Mouse (Mus musculus) yolk sac, embryonic 10.5 days (tissue): ENCODE data around the gene Noxo1.
"Not testable (repeated sequence)": the region's sequence is repeated elsewhere in the genome, so short reads cannot be mapped to it uniquely, and the experiment has no call there.

Experiments used
- DNase-seq: peaks from one replicate; pipeline ENCODE4 v3.0.0-alpha.2; 2017; ENCODE audit warnings: low spot score

The Noxo1 gene

DNA sequence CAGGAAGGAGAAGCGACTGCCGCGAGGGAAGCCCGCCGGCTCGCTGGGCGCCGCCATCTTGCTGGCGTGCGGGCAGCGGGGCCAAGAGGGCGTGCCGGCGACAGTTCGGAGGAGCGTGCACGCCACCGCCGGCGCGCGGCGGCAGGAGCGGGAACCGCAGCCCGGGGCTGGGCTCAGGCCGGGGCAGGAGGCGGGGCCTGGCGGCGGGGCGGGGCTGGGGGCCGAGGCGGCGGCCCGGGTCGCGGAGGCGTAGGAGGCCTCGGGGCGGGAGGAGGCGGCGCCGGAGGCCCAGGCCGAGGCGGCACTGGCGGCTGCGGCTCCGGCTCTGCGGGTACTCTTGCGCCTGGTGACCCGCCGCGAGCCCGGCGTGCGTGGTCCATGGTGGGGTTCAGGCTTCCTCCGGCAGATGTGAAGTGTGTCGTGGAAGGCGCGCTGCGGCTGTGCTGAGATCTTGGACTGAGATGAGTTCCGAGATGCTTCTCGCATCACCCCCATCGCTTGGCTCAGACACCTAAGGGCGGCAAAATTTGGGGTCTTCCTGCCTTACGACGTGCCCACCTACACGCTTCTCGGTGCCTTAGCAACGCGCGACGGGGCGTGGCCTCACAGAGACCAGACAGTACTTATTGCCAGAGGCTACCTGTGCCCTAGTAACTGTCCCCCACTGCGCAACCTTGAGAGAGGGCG lies at the start of gene Noxo1, which contains the start of gene Gfer:
Noxo1 (plus strand) TSS at position 224 of the 687 bp plus-strand sequence.
Gfer (minus strand) TSS at position 146 of the 687 bp plus-strand sequence.
- peak; percentile 87 for DNase-seq

DNA sequence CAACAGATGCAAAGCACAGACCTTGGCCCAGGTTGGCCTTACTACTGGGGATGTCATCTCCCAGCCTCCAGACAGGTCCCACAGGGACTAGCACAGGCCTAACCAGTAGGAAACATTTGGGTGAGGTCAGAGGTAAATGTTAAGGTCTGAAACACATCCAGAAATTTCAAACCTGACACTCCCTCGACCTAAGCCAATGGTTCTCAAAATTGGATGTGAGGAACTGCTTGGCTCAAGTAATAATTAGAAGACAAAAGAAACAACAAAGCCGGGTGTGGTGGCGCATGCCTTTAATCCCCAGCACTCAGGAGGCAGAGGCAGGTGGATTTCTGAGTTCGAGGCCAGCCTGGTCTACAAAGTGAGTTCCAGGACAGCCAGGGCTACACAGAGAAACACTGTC lies 49.7 kb upstream of the Noxo1 start:
- DNase-seq, result no peak

DNA sequence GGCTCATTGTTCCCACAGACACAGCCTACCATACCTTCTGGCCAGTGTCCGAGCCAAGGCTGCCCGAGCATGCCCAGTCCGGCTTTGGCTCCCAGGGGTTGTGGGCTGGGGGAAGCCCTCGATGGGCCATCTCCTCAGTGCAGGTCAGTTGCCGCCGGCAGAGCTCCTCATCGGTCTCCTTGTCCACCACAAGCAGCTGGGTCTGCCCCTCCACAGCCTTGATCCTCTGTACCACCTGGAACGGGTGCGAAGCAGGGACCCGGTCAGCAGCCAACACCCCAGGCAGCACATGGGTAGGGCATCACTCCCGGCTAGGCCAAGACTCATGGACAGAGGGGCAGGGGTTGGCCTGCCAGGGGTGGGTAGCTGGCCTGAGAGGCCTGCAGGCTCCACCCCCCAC lies 48.5 kb upstream of the Noxo1 start:
- no peak for DNase-seq

DNA sequence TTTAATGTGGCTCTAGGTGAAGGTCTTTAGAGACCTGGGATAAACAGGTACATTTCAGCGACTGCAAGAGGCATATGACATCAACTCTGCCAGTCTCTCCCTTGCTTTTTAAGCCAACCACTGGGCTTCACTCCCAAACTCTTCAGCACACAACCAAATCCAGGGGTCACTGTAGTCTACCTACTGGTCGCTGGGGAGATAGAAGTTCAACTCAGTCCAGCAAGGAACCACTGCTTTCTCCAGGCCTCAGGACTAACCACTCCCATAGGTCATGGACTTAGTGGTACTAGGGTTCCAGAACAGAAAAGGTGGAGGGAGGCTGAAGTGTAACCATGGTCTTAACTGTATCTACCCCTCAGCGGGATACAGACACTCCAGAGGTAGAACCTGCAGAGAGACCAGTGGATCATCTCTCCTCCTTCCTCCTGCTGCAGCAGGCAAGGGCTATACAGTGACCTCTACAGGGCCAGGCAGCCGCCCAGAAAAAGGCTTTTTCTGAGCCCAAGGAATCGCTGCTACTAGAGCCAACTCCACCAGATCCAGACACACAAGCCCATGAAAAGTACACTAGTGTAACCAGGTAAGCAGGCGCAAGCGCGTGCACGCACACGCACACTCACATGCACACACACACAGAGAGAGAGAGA lies 47.2 kb upstream of the Noxo1 start:
- DNase-seq, result no peak

DNA sequence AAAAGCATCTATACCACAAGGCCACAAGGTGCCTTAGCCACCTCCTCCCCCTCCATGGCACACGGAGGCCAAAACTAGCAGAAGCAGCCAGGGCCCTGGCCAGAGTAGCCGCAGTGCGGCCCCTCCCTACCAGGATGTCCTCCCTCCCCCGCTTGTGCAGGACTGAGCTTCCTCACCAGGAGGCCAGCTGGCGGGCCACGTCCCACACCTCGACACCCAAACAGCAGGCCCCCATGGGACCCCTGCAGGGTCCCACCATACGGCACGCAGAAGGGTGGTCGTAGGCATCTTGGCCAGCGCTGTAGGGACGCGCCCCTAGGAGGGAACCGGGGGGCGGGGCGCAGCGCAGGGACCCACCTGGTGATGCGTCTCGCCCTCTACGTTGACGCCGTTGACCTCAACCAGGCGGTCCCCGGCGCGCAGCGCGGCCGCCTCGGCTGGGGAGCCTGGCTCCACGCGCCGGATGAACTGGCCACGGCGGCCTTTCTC lies 46.4 kb upstream of the Noxo1 start:
- peak; percentile 47 for DNase-seq

DNA sequence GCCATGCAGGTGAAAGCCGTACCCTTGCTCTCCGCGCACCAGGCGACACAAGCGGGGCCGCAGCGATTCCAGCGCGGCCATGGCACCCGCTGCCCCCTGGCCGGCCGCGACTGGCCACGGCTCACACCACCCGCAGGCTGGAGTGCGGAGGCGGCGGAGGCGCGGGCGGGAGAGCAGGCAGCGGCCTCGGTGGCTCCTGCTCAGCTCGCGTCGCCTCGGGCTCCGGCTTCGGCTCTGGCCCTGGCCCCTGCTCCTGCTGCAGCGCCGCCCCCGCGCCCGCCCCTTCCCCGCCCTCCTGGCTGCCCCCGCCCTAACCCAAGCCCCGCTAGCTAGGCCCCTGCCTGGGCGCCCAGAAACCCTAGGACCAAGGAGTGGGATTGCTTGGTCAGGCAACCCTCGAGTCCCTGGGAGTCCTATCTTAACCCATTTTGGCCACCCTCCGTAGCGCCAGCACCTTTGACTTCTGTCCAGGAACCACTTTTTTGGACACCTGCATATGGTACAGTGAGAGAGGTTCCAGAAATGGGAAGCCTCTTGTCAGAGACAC lies 45.9 kb upstream of the Noxo1 start, which contains the start of gene Slc9a3r2:
Slc9a3r2 (minus strand) TSS at position 258 of the 547 bp plus-strand sequence.
- peak; percentile 83 for DNase-seq

DNA sequence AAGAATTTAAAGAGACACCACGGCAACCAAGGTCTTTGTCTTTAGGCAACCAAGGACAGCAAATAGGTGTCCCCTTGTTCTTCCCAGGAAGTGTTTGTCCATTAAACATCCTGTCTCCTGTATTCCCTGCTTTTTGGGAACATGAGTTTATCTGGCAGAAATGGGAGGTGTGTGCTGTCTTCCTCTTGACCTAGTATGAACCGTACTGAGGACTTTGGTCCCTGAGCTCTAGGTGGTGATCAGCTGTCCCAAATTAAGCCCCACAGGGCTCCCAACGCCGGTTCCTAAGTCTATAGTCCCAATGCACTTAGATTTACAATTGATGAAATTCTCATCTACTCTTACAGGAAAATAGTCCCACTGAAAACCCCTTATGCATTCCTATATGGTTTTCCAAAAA lies 45.3 kb upstream of the Noxo1 start:
- no peak for DNase-seq

DNA sequence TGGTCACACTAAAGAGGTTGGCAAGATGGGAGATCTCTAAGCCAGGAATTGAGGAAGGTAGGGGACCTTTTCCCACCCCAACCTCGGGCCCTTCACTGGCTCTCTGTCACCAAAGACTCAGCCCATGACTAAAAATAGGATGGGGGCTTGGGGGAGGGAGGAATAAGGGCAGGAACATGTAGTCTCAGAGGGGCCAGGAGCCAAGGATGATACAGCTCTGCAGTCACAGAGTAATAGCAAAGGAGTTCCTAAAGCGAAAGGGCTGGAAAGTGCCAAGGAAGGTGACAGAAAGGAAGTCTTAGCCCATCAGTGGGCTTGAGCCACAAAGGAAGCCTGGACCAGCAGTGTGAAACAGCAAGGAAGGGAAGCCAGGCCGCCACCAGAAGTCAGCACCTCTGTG lies 44.2 kb upstream of the Noxo1 start:
- no peak for DNase-seq

DNA sequence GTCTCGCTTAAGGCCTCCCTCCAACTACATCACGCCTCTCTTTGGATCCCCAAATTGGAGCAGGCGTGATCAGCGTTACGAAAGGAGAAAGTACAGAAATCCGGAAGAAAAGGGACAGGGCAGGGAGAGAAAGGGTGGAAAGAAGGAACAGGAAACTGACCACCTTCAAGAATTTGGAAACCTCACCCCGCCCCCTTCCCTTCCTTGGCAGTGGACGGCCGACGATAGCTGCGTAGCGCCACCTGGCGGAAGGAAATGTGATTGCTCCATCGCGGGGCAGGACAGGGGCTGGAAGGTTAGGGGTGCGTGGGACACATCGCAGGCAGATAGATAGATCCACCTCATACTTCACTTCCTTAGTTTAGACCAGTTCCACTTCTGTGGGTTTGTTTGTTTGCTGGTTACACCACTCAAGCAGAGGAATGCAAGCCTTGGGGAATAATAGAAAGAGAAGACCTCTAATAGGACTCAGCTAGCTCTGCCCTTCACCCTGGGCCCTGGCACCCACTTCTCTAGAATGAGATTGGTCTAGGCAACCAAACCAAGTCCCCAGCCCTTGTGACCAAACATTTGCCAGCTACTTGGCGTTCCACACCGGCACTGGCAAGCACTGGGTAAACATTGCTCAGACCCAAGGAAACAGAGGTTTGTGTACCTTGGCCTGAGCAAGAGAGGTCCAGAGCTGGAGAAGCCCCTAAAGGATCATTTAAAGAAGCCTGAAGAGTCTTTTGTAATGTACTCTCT lies 41.9 kb upstream of the Noxo1 start:
- peak; percentile 75 for DNase-seq

DNA sequence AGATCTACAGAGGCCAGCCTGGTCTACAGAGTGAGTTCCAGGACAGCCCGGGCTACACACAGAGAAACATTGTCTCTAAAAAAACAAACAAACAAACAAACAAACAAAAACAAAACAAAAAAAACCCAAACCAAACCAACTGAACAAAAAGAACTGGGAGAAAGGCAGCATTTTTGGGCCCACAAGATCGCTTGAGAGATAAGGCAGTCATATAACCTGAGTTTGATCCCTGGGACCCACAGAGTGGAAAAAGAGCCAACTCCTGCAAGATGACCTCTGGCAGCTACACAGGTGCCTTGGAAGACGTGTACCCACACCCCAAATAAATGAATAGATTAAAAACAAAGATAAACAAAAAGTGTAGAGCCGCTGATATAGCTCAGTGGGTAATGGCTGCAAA lies 41.1 kb upstream of the Noxo1 start:
- DNase-seq, result no peak

DNA sequence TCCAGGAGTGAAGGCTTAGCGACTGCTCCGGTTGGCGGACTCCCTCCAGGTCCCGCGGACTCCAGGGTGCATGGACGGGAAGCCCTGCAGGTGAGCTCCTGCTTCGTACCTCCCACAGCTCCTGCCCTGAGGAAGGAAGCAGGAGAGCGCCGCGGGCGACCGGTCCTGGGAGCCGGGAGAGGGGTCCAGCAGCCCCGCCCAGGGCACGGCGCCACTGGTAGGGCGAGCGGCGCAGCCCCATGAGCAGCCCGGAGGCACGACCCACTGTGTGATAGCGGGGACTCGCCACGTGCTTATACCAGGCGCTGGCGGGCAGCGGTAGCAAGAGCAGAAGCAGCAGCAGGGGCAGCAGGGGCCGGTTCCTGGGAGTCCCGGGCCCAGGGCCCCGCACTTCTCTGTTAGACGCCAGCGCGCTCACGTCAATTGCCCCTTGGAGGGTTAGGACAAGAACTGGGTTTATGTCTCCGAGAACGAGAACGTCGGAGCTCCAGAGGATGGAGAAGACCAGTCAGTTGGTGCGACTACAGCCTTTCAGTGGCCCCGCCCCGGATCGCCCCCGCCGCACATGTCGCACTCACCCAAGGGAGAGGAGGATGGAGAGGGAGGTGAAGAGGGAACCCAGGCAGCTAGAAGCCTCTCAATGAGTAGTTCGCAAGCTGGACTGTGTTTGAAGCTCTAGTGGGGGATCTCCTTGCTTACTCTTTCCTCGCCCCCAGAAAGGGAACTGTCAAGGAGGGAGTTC lies 37.8 kb upstream of the Noxo1 start, which contains the start of gene Npw:
Npw (minus strand) TSS at position 441 of the 742 bp plus-strand sequence.
- DNase-seq, result no peak

DNA sequence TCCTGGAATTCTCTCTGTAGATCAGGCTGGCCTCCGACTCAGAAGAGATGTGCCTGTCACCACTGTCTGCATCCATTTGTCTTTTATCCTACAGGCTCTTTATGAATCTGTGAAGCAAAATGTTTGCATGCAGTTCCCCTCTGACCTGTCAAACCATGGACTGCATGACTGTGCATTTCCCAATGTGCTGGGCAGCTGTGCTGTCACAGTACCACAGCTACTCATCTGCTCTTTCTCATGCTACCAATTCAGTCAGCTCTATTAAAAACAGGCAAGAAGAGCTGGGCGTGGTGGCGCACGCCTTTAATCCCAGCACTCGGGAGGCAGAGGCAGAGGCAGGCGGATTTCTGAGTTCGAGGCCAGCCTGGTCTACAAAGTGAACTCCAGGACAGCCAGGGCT lies 29.0 kb upstream of the Noxo1 start:
- DNase-seq, result not testable (repeated sequence)

DNA sequence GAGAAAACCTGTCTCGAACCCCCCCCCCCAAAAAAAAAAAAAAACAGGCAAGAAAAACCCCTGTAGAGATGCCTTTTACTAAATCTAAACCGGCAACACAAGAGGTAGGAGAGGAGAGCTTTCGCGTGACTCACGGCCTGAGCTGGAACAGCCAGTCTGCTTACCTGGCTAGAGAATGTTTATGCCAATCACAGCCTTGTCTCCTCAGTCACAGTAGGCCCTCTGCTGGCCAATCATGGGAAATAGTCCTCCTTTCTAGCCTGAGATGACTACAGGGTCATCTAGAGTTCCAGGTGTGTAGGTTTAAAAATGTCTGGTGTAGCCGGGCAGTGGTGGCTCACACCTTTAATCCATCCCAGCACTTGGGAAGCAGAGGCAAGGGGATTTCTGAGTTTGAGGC lies 28.6 kb upstream of the Noxo1 start:
- DNase-seq, result peak; percentile 55

DNA sequence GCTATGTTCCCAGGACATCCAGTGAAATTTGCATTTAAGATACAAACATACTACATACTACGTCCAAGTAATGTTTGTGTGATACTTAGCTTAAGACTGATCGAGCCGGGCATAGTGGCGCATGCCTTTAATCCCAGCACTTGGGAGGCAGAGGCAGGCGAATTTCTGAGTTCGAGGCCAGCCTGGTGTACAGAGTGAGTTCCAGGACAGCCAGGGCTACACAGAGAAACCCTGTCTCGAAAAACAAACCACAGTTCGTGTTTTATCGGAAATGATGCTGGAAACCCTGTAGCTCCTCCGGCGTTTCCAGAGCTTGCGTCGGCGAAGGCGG lies 26.9 kb upstream of the Noxo1 start:
- DNase-seq, result not testable (repeated sequence)

DNA sequence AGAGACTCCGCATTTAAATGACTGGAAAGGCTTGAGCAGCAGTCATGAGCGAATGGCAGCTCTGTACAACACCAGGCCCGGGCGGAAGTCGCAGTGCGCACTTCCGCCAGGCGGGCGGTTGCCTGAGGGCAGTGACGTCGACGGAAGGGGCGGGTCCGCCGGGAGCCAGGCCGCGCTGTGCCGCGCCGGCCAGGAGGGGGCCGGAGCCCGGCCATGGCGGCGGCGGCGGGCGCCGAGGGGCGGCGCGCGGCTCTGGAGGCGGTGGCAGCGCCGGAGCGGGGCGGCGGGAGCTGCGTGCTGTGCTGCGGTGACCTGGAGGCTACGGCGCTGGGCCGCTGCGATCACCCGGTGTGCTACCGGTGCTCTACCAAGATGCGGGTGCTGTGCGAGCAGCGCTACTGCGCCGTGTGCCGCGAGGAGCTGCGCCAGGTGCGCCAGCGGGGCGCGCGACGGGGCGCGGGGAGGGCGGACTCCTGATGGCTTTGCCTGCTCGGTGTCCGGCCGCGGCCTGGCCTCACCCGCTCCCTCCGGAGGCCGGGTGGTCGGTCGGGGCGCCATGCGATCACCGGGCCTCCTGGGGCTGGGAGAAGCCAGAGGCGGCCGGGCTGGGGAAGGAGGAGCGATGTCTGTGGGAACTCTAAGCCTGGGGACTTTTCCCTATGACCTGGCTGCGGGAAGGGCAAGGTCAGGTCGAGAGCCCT lies 26.3 kb upstream of the Noxo1 start, which contains the start of gene Zfp598:
Zfp598 (plus strand) TSS at position 143 of the 701 bp plus-strand sequence.
- peak; percentile 90 for DNase-seq

DNA sequence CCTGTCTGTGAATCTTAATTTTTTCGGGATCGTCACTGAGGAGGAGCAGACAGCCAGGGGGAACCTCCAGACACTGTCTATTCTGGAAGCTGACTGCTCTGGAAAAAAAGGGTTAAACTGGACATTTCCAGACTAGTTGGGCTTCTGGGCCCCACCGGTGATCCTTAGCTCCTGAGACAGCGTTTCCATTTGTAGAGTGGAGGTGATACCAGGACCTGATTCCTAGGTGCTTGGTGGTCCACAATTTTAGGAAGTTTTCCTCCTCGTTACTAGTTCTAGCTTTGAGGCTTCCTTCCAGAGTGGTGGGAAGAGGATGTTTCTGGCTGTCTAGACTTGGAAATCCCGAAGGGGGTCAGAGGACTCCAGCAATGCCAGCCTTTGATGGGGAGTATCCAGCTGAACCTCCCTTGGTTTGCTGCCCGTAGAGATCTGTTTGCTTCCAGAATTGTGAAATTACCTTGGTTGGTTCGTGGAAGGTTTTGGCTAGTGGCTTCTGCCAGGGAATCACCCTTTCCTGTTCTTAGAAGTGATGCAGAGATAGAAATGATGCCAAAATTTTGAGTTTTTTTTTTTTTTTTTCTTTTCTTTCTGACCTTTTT lies 25.7 kb upstream of the Noxo1 start:
- DNase-seq, result no peak

DNA sequence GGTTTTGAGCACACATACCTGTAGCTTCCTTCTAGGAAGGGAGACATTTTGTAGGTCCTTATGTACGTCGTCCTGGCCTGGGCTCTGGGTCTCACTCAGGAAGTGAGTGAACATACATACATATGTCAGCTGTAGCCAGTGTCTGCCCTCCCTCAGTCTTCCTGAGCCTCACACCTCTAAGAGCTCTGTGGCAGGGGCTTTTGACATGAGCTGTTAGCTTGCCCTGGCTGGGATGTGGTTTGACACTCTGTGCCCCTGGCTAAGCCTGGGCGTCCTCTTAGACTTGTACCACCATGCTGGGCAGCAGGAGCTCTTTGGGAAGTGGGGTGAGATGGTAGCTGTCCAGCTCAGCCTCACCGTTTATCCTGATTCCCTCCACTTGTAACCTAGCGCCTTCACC lies 24.7 kb upstream of the Noxo1 start:
- no peak for DNase-seq

DNA sequence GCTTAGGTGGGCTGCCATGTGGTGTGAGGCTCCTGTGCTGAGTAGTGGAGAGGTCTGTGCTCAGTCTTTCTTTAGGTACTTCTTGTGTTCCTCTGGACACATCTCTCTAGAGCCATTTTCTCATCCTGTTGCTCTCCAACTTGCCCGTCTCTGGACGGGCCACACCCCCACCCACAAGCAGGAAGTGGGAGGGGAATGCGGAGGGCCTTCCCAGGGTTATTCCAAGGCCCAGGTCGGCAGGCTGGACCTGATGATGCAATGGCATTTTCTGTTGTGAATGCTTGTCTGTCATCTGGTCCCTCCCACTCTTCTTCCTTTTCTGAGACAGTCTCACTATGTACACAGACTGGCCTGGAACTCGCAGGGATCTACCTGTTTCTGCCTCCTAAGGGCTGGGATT lies 23.9 kb upstream of the Noxo1 start:
- peak; percentile 85 for DNase-seq

DNA sequence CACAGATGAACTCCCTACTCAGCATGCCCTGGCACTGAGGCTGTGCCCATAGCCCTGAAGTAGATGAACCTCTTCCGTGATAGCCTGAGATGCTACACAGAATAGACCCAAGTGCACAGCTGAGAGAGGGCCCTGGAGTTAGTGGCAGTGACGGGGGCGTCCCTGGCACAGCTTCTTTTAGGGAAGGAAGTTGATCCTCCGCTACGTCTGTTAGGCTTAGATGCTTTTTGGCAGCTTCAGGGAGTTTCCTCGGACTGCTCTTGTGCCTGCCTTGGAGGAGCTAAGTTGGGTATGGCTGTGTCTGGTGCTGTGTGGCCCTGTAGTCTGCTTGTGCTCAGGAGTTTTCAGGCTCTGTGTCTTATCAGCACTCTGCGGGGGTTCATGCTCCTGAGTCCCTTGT lies 21.8 kb upstream of the Noxo1 start:
- no peak for DNase-seq

DNA sequence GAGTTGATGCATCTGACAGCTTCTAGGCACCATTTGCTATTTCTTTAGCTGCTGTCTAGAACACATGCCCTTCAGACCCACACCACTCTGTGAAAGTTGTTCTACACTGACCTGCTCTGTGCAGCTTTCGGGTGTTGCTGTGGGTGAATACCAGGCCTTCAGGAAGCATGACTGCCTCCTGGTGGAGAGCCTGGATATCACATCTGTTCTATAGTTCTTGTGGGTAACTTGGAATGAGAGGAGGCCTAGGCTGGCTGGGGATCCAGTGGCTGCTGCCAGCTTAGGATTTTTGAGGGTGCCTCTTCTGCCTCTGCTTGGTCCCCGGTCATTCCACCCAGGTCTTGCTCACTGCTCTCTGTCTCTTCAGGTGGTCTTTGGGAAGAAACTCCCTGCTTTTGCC lies 19.8 kb upstream of the Noxo1 start:
- DNase-seq, result no peak

DNA sequence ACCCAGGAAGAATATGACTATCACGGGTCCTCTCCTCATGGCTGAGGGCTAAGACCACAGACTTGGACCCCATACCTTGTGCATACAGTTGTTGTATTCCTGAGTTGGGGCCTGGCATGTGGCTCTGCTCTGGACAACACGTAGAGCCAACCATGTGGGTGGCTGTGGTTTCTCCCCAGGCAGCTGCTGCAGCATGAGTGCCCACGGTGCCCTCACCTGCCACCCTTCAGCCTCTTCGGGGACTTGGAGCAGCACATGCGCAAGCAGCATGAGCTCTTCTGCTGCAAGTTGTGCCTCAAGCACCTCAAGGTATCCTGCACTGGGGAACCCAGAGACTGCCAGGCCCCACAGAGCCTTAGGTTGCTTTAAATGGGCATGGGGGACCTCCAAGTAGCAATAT lies 19.2 kb upstream of the Noxo1 start:
- DNase-seq, result no peak
